Mouse (Mus musculus) liver, embryonic 14.5 days (tissue): Measurements from ENCODE around the gene Sh3glb2.

Experiments used
- CTCF ChIP-seq: IDR thresholded peaks from 2 replicates; pipeline ENCODE4 v1.5.1; 2016; ENCODE audit warnings: antibody characterized with exemption, low read depth, control low read depth
- EP300 ChIP-seq: IDR thresholded peaks from 2 replicates; pipeline ENCODE4 v1.6.1; 2016; ENCODE audit warnings: antibody characterized with exemption, low read depth

- no peak for TF ChIP-seq CTCF
- no peak for TF ChIP-seq EP300
Observed at GRCm38 (mm10) chr2:30365281-30366069, 6.3 kb upstream of the Sh3glb2 start.
